Mouse (Mus musculus): Measurements from ENCODE around the gene Napepld.

GRCm38 (mm10) chr5:21718546-21718945 is 17.4 kb upstream of the Napepld start:
- TF ChIP-seq CTCF (IDR thresholded peaks at IDR 0.05; ENCODE audit: control insufficient read depth, insufficient read depth, low read length) (no peak), POLR2A (IDR thresholded peaks at IDR 0.05; ENCODE audit: borderline replicate concordance, control insufficient read depth, low read depth, low read length) (no peak)
